In genomic region chr19:33042760-33043159, GRCm38 (mm10) we compare ENCODE assay signal across 21 mouse cellular contexts.
DNase-seq lines count a peak whose midpoint lies in the region; ATAC-seq and TF ChIP-seq lines count a peak whose summit lies in the region.
"Had no signal": no experiment of that assay in that cellular context is flagged by ENCODE, and none has a peak within 500 bp of the region (broad histone marks: within the 10 kb centered on the region; RNA-seq: fewer than 3 reads in every experiment).

No protein-coding gene starts in this region.

- peaks cover 15 to 40% of the 10 kb centered on the region in 2 experiments for H3K4me1 ChIP-seq in CH12.LX (ENCODE audit: control insufficient read depth in 1 of 2, insufficient read depth in 2 of 2)
- peaks cover 20% of the 10 kb centered on the region for H3K4me1 ChIP-seq in spleen, adult 2 months (ENCODE audit: control insufficient read depth, insufficient read depth, insufficient read length)
- H3K4me1 ChIP-seq in heart, embryonic 11.5 days (ENCODE audit: control insufficient read depth, insufficient read depth, low read length): no peaks in the 10 kb centered on the region; the same call in 1 of the 2 replicates
- H3K4me1 ChIP-seq: forebrain, embryonic 13.5 days; heart, embryonic 10.5 days; hindbrain, embryonic 13.5 days had no signal

- no peaks in the 10 kb centered on the region for H3K9me3 ChIP-seq in CH12.LX (replicated peaks; ENCODE audit: low read length)
- no peaks in the 10 kb centered on the region for H3K9me3 ChIP-seq in heart, embryonic 11.5 days (replicated peaks; ENCODE audit: control insufficient read depth, low read length)
- H3K9me3 ChIP-seq: embryonic facial prominence, embryonic 10.5 days; forebrain, embryonic 13.5 days; heart, embryonic 10.5 days; heart, embryonic 15.5 days; hindbrain, embryonic 13.5 days had no signal

- WGBS in spleen, adult 2 months: 22% methylated on average over 2 of the region's 2 CpGs
- 65% methylated on average over 2 of the region's 2 CpGs for WGBS in heart, embryonic 11.5 days (ENCODE audit: insufficient replicate concordance)

- in situ Hi-C loops in CH12.LX (cut with MboI; ENCODE audit: low pct_ligation_motif_present, low pct_unique_long_range_greater_than_20kb, low sequenced_read_pairs): no loop called here

- no peak for TF ChIP-seq POLR2A in CH12.LX (IDR thresholded peaks at IDR 0.05; ENCODE audit: low read depth, low read length)
- TF ChIP-seq POLR2A in spleen, adult 2 months (IDR thresholded peaks at IDR 0.05; ENCODE audit: low read depth, low read length): no peak

- peak overlapping the region; percentile 20; the same call in 1 of the 2 replicates for H3K27ac ChIP-seq in CH12.LX (ENCODE audit: insufficient read depth, low read depth)
- H3K27ac ChIP-seq in spleen, adult 2 months (ENCODE audit: insufficient read depth, low read length): peak overlapping the region; percentile 78; the same call in 1 of the 2 replicates
- H3K27ac ChIP-seq in heart, embryonic 11.5 days (ENCODE audit: low read depth, low read length): no peak overlapping the region
- H3K27ac ChIP-seq: embryonic facial prominence, embryonic 10.5 days; forebrain, embryonic 13.5 days; heart, embryonic 10.5 days; heart, embryonic 15.5 days; hindbrain, embryonic 13.5 days; hindbrain, postnatal 0 days had no signal

- H3K27me3 ChIP-seq in CH12.LX (replicated peaks): peaks cover 3% of the 10 kb centered on the region
- no peaks in the 10 kb centered on the region for H3K27me3 ChIP-seq in spleen, adult 2 months (ENCODE audit: control insufficient read depth, insufficient read depth, low read length)
- H3K27me3 ChIP-seq in heart, embryonic 11.5 days (ENCODE audit: control insufficient read depth, insufficient read depth, low read length): no peaks in the 10 kb centered on the region
- H3K27me3 ChIP-seq: forebrain, embryonic 13.5 days; heart, embryonic 15.5 days; hindbrain, embryonic 13.5 days had no signal

- TF ChIP-seq CTCF in CH12.LX (conservative IDR thresholded peaks at IDR 0.05 in 1 of 2, IDR thresholded peaks at IDR 0.05 in 1 of 2; ENCODE audit: low read depth in 2 of 2, low read length in 2 of 2): no peak
- TF ChIP-seq CTCF in spleen, adult 2 months (IDR thresholded peaks at IDR 0.05; ENCODE audit: extremely low read depth, insufficient read depth, insufficient read length, insufficient replicate concordance): no peak

- dilution Hi-C loops in CH12.LX (cut with MboI; ENCODE audit: extremely low pct_ligation_motif_present, extremely low pct_unique_long_range_greater_than_20kb, low sequenced_read_pairs): no loop called here

- peak; percentile 21 for DNase-seq in lung, postnatal 25 days (ENCODE audit: low spot score)
- DNase-seq in lung, postnatal 10 days: no peak
- DNase-seq in CH12.LX (ENCODE audit: extremely low read depth): peak; percentile 33
- DNase-seq in spleen, adult 2 months (ENCODE audit: low read depth in 1 of 2, low spot score in 2 of 2): peak; percentile 36 to 75
- no peak for DNase-seq in ovary, postnatal 36 days (ENCODE audit: low spot score)
- DNase-seq in cerebellum, postnatal 25 days: no peak
- DNase-seq: adrenal gland, adult 2 months; adrenal gland, postnatal 25 days; cerebellum, adult 18-20 months; cerebellum, adult 9-11 months; forebrain, postnatal 0 days; gastrocnemius, postnatal 25 days; heart, adult 18-20 months; heart, postnatal 14 days had no signal

- ATAC-seq in heart, embryonic 11.5 days (replicated peaks; ENCODE audit: insufficient number of reproducible peaks, low FRiP score, low TSS enrichment): no peak
- ATAC-seq: forebrain, embryonic 13.5 days; forebrain, postnatal 0 days; hindbrain, postnatal 0 days had no signal

- H3K4me2 ChIP-seq in CH12.LX (ENCODE audit: insufficient read depth, low read depth, poor library complexity, severe bottlenecking): peak overlapping the region; percentile 8
- no peak overlapping the region for H3K4me2 ChIP-seq in heart, embryonic 11.5 days
- H3K4me2 ChIP-seq: forebrain, embryonic 13.5 days; heart, embryonic 15.5 days; hindbrain, embryonic 13.5 days had no signal

- no peaks in the 10 kb centered on the region for H3K79me2 ChIP-seq in CH12.LX (replicated peaks; ENCODE audit: control insufficient read depth, extremely low read depth, insufficient read depth, poor library complexity, severe bottlenecking)

- no peak overlapping the region for H3K9ac ChIP-seq in CH12.LX (ENCODE audit: insufficient read depth, low read depth)
- H3K9ac ChIP-seq in heart, embryonic 11.5 days (ENCODE audit: low read depth, low read length): no peak overlapping the region
- H3K9ac ChIP-seq: forebrain, embryonic 13.5 days; forebrain, postnatal 0 days; heart, embryonic 15.5 days; hindbrain, embryonic 13.5 days had no signal

- TF ChIP-seq EP300 in CH12.LX (IDR thresholded peaks at IDR 0.05; ENCODE audit: low read length): peak; percentile 75

- no peak overlapping the region for H3K4me3 ChIP-seq in CH12.LX (replicated peaks in 1 of 3; ENCODE audit: low read depth in 2 of 3, low read length in 2 of 3, poor library complexity in 1 of 3)
- no peak overlapping the region for H3K4me3 ChIP-seq in spleen, adult 2 months (ENCODE audit: extremely low read depth, insufficient read depth, insufficient read length)
- no peak overlapping the region for H3K4me3 ChIP-seq in heart, embryonic 11.5 days (ENCODE audit: low read depth, low read length)
- H3K4me3 ChIP-seq: embryonic facial prominence, embryonic 10.5 days; forebrain, embryonic 13.5 days; heart, embryonic 10.5 days; heart, embryonic 15.5 days; hindbrain, embryonic 13.5 days had no signal

- TF ChIP-seq RAD21 in CH12.LX (IDR thresholded peaks at IDR 0.05; ENCODE audit: low read depth, low read length): no peak

- H3K36me3 ChIP-seq in CH12.LX (replicated peaks in 1 of 2; ENCODE audit: control insufficient read depth in 1 of 2, insufficient read depth in 1 of 2, low read length in 1 of 2): no peaks in the 10 kb centered on the region
- no peaks in the 10 kb centered on the region for H3K36me3 ChIP-seq in spleen, adult 2 months (ENCODE audit: control insufficient read depth, insufficient read depth, low read length)
- no peaks in the 10 kb centered on the region for H3K36me3 ChIP-seq in heart, embryonic 11.5 days (ENCODE audit: control insufficient read depth, insufficient read depth, low read length)
- H3K36me3 ChIP-seq: embryonic facial prominence, embryonic 10.5 days; heart, embryonic 10.5 days; heart, embryonic 15.5 days; hindbrain, embryonic 13.5 days had no signal

TF ChIP-seq in CH12.LX, 34 proteins besides CTCF, POLR2A, EP300 and RAD21:
- TF ChIP-seq TBP (conservative IDR thresholded peaks at IDR 0.05; ENCODE audit: low read depth, low read length) (no peak), ZNF384 (IDR thresholded peaks at IDR 0.05; ENCODE audit: low read depth, low read length) (no peak), JUN (IDR thresholded peaks at IDR 0.05; ENCODE audit: insufficient read depth, low read depth, low read length) (peak; percentile 50), RCOR1 (conservative IDR thresholded peaks at IDR 0.05; ENCODE audit: low read depth, low read length) (0 out of 2 replicates have a peak, but pooled peaks have one; percentile 28), MYC (IDR thresholded peaks at IDR 0.05; ENCODE audit: low read depth, low read length) (0 out of 2 replicates have a peak, but pooled peaks have one; percentile 30), ZKSCAN1 (IDR thresholded peaks at IDR 0.05; ENCODE audit: borderline replicate concordance, low read depth, low read length) (no peak), SMC3 (IDR thresholded peaks at IDR 0.05; ENCODE audit: low read depth, low read length) (no peak), NRF1 (IDR thresholded peaks at IDR 0.05; ENCODE audit: low read depth, low read length) (no peak), ZMIZ1 (IDR thresholded peaks at IDR 0.05; ENCODE audit: low read depth, low read length) (no peak), MAZ (IDR thresholded peaks at IDR 0.05; ENCODE audit: low read depth, low read length) (no peak), ZC3H11A (IDR thresholded peaks at IDR 0.05; ENCODE audit: low read depth, low read length) (no peak), JUND (conservative IDR thresholded peaks at IDR 0.05; ENCODE audit: low read depth, low read length) (no peak), CHD1 (IDR thresholded peaks at IDR 0.05; ENCODE audit: low read depth, low read length) (no peak), CHD2 (IDR thresholded peaks at IDR 0.05; ENCODE audit: low read length) (0 out of 2 replicates have a peak, but pooled peaks have one; percentile 43), E2F4 (IDR thresholded peaks at IDR 0.05; ENCODE audit: insufficient replicate concordance, low read depth, low read length) (no peak), MEF2A (IDR thresholded peaks at IDR 0.05; ENCODE audit: borderline replicate concordance, low read depth, low read length) (peak; percentile 83), MAFK (IDR thresholded peaks at IDR 0.05; ENCODE audit: insufficient replicate concordance, low read length) (no peak), HCFC1 (IDR thresholded peaks at IDR 0.05; ENCODE audit: low read depth, low read length) (no peak), SIN3A (IDR thresholded peaks at IDR 0.05; ENCODE audit: low read length) (no peak), UBTF (IDR thresholded peaks at IDR 0.05; ENCODE audit: low read depth, low read length) (no peak), ELF1 (IDR thresholded peaks at IDR 0.05; ENCODE audit: low read depth, low read length) (no peak), PAX5 (IDR thresholded peaks at IDR 0.05; ENCODE audit: low read length) (no peak), BHLHE40 (IDR thresholded peaks at IDR 0.05; ENCODE audit: low read depth, low read length) (0 out of 2 replicates have a peak, but pooled peaks have one; percentile 44), USF2 (conservative IDR thresholded peaks at IDR 0.05; ENCODE audit: low read depth, low read length) (no peak), MAX (IDR thresholded peaks at IDR 0.05; ENCODE audit: low read length) (no peak), GABPA (IDR thresholded peaks at IDR 0.05; ENCODE audit: insufficient replicate concordance, low read depth, low read length) (no peak), IRF4 (IDR thresholded peaks at IDR 0.05; ENCODE audit: low read depth, low read length) (peak; percentile 83), TCF12 (IDR thresholded peaks at IDR 0.05; ENCODE audit: low read depth, low read length) (no peak), POLR2AphosphoS2 (IDR thresholded peaks at IDR 0.05; ENCODE audit: low read depth, low read length) (no peak), NELFE (IDR thresholded peaks at IDR 0.05; ENCODE audit: low read depth, low read length) (no peak), MXI1 (IDR thresholded peaks at IDR 0.05; ENCODE audit: low read depth, low read length) (no peak), KAT2A (IDR thresholded peaks at IDR 0.05; ENCODE audit: insufficient replicate concordance, low read length) (no peak), ETS1 (conservative IDR thresholded peaks at IDR 0.05; ENCODE audit: low read depth, low read length) (peak; percentile 35; the same call in 1 of the 2 replicates), USF1 (IDR thresholded peaks at IDR 0.05; ENCODE audit: low read depth, low read length) (no peak)

Comparison
In these comparisons a context has a peak if more than half of its experiments do, and no peak if none do; other contexts are left out.
1. DNase-seq: peak in lung, postnatal 25 days (single experiment), CH12.LX (single experiment) and spleen, adult 2 months (2 of 2); none in lung, postnatal 10 days (single experiment), ovary, postnatal 36 days (single experiment) and cerebellum, postnatal 25 days (0 of 2).